Mouse (Mus musculus) activated CD4-positive, CD25-positive, alpha-beta regulatory T cell, adult 4 months (primary cell): ENCODE results near the gene Tnrc6b. TPM values are rescaled to one million over a fixed set of nuclear protein-coding genes. Genes with fewer than 3 reads are reported as not detected.

ENCODE experiments used
- ATAC-seq: one replicate; pipeline ENCODE4 v1.8.0; 2017
- polyA plus RNA-seq, 2 experiments: library from polyadenylated mRNA; unstranded; fragments of 100-300 nt; shearing (Covaris generic); gene quantifications; one replicate each; pipeline ENCODE4 v1.2.1; 2017

The Tnrc6b gene
- polyA plus RNA-seq, 2 experiments from 2014 or later, result 35.6 to 58.6 TPM

DNA sequence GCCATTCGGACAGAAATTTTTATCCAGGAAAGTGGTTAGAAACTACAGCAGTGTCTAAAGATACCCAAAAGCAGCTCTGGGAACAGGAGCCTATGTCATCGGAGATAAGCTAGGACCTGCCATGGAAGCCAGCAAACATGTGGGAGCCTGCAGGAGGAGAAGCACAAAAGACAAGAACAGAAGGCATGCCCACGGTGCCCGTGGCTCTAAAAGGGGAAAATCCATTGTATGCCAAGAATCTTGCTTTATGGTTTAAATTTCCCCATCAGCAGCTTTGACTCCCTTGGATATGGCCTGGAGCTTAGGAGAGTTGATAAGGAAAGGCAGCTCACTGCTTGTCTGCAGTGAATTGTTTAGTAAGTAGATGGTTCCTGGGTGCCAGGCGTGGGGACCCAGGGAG is 8.2 kb upstream of the Tnrc6b start:
- ATAC-seq, result no peak

DNA sequence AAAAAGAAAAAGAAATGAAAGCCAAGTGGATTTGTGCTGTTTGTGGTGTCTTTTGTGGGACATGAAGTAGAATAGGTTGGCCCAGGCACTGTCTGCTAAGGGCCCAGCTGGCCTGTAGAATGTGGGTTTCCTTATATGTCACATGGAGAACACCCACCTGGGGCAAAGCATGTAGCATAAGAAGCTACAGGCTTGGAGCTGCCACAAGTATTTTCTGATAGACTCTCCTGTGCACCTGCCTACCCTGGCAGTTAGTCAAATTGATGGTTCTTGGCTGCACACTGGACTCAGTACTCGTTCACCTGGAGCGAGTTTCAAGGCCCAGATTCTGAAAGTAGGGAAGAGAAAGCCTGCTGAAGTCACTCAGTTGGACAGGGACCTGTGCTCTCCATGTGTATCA is 7.6 kb upstream of the Tnrc6b start:
- ATAC-seq, result no peak

DNA sequence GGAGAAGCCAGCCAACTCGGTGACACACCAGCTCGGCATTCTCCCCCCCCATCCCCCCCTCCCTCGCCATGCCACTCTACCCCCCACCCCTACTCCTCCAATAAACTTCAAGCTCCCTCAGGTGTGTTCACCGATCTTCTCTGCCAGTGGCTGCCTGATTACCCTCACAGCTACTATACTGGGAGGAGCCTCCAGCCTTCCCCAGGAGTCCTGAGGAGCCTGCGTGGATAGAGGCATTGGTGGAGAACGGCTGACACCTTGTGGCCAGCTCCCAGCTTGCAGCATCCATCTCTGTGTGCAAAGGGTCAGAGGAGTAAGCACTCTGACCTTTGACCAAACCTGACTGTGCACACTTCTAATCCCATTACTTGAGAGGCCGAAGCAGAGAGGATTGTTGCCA is 6.8 kb upstream of the Tnrc6b start:
- peak; percentile 88 for ATAC-seq

DNA sequence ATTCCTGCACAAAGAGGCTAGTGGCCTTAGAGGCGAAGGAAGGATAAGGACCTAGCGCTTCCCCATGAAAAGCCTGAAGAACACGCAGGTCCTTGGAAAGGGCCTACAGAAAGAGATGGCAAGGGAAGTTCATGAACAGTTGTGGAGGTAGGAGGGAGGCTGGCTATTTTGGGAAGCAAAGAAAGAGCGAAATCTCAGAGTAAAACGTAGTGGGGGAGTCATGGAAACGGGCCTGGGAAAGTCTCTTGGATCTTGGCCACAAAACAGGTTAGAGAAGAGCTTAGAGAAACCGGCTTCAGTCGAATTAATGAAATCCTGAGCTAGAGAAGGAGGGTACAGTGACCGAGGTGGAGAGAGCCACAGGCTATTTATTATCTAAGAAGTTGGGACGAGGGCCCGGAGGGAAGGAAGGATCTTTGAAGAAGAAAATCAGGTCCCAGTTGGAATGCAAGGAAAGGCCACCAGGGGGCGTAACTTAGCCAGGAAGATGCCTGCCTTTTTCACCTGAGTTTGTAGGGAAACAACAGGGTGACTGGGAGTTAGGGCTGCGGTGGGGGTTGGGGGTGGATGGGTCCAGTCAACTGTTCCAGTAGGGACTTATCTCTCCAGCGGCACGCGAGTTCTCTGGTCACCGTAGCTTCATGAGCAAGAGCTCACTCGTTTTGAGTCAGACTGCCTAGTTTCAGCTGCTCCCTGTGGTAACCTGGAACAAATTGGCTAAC is 5.1 kb upstream of the Tnrc6b start:
- ATAC-seq, result no peak

DNA sequence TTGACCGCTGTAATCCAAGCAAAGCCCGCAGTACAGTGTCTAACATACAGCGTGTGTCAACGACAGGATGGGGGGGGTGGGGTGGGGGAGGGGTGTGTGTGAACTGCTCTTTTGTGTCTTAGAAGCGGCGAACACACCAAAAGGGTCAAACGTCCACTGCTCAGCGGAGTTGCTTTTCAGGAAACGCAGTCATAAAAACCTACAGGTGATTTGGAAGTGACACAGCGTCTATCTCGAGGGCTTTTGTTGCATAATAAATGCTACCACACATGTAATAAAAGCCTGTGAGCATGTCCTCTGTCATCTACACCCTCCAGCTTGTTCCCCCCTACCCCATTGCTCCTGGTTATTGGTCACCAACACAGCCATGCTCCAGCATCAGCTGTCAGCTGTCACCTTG is 4.5 kb upstream of the Tnrc6b start:
- no peak for ATAC-seq

DNA sequence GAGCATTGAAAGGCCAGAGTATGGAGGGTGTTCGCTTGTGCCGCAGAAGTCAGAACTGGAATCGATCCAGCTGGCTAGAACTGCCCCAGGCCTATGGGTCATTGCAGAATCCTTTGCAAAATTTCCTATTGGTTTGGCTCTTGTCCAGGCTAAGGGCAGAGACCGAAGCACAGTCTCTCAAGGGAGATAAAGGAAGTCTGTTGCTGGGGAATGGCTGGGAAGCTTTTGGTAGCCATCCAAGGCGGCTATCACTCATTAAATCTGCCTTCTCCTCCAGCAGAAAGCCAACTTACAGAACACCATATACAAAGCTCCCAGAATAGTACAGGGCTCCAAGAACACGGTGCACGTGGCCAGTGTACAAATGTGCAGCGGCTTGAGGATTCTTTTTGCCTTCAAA is 4.0 kb upstream of the Tnrc6b start:
- no peak for ATAC-seq

DNA sequence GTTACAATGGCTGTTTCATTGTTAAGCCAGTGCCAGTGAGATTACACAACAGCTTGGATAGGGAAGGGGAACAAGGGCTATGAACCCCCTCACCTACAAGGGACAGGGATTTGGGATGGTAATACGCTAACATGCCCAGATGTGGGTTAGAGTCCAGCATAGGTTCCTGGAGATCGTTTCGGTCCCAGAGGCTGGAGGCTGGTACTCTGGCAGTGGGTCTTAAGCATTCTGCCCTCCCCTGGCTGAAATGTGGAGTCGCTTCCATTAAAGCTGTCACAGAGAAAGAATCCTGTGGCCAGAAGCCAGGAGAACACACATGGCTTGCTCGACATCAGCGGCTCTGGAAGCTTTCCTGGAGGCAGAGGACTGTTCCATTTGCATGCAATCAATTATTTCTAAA is 1.5 kb upstream of the Tnrc6b start:
- no peak for ATAC-seq

DNA sequence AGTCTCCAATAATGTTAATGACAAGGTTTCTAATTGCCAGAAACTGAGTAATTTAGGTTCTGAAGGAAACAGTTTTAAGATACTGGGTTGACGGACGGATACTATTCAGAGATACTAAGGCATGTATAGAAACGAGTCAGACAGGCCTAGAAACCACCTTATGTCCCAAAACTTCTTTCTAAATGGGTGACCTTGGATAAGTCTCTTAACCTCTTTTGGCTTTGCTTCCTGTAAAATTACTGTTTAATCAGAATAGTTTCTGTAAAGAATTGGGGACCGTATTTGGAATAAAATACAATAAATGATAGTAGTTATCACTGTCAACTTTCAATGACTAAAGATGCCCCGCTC is 881 bp upstream of the Tnrc6b start:
- ATAC-seq, result no peak

DNA sequence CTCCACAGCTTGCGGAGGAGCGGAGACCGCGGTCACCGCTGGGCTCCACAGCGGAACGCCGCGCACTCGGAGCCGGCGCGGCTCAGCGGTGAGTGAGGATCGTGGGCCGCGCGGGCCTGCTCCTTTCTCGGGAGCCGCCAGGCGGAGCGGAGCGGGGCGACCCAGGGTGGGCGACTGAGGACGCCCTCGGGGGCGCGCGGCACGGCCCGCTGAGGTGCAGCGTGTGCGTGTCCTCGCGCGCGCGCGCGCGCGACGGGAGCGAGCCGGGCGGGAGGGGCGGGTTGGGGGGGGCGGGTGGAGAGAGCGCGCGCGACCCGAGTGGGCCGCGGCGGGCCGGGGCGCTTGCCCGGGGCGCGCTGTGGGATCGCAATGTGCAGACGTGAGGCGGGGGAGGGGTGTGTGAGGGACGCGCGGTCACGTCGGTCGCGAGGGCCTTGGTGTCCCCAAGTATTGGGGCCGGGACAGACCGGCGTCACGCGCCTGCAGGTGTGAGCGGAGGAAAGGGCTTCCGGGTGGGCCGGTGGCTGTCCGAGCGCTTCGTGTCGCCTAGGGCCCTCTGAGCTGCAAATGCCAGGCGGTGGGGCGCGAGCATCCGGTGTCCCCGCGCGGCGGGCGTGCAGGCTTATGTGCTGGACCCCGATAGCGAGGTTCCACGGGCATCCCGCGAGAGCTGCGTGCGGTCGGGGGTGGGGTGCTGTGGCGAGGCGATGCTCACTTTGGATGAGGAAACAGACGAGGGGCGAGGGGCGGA is 463 bp downstream of the Tnrc6b start:
- ATAC-seq, result no peak

DNA sequence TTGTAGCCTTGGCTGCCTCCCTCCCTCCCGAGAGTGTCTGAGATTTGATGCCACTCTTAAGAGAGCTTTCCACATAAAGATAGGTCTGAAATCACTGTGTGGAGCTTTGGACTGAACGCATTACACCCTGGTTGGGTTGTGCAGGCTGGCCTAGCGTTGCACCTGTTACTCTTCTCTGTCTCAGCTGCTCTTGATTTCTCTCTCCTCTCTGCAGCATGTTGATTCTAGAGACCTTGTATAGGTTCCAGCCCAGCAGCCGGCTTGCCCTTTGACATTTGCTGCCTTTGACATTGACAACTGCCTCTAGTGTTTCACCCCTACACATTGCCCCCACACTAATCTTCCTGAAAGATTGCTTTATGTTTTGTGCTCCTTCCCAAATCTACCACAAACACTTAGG is 3.2 kb downstream of the Tnrc6b start:
- no peak for ATAC-seq

DNA sequence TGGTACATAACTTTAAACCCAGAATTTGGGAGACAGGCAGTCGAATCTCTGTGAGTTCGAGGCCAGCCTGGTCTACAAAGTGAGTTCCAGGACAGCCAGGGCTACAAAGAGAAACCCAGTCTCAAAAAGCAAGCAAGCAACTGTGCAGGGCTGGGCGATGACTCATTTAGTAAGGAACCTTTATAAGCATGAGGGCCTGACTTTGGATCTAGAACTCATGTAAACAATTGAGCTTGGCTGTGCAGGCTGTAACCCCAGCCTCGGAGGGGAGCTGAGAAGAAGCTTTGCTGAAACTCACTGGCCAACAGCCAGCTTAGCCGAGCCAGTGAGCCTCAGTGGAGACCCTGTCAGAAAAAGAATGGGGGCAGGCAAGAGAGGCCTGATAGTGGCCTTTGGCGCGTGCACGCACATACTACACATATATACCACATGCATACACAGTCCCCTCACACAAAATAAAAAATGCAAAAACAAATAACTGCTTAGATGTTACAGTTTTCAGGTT is 5.6 kb downstream of the Tnrc6b start:
- no peak for ATAC-seq

DNA sequence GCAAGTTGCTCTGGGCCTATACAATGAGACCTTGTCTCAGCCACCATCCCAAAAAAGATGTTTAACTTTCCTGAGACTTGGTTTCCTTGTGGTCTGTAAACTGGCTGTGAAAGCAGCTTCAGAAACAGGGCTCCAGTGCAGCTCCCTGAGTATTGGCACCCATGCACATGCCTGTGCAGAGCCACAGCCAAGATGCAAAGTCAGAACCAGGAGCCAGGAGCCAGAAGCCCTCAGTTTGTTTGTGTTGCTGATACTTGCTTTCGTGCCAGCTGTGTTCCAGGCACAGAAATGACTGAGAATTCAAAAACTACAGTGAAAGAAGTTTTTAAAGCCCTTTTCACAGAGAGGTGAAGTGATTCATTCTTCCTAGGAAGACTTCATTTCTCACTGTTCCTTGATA is 6.3 kb downstream of the Tnrc6b start:
- ATAC-seq, result no peak

DNA sequence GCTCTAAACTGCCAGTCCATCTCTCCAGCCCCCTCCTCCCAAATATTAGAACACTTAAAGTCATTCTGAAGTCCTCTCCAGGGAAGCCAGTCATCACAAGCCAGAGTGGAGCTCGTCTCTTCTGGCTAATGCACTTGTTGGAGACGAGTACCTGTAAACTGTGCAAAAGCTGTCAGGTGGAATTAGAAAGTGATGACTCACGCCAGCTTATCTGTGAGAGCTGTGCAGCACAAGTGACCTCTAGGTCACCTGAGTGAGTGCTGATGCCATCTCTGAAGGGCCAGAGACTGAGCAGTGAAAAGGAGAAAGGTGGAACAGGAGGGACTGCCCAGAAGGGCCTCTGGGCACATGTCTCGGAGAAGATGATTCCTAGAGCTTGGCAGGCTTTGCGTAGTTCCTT is 9.1 kb downstream of the Tnrc6b start:
- ATAC-seq, result no peak

DNA sequence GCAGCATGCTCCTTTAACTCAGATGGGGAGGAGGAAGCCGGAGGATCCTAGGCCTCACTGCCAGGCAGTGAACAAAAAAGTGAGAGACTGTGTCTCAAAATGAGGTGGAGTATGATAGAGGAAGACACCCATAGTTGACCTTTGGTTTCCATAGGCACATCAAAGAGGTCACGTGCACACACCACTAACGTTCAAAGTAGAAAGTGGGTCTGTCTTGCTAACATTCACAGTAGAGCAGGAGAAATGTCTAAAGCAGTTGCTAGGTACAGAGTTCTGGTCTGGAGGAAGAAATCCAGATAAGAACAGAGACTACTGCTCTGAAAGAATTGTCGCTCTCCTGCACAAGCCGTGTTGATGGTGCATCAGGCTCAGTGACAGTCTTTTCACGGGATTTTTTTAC is 10.7 kb downstream of the Tnrc6b start:
- peak; percentile 36 for ATAC-seq

DNA sequence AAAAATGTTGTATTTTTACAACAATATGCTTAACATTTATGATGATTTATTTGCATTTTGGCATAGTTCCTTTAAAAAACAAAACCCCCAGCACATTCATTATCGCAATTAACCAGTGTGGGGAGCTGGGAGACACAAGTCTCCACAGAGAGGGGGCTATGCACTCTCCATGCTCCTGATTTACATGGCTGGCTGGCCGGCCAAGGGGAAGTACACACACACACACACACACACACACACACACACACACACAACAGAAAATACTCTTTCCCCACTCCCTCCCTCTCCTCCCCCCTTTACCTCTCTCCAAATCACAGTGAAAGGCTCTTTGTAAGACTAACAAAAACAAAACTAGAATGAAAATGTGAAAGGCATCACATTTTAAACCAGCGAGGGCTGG is 11.3 kb downstream of the Tnrc6b start:
- ATAC-seq, result no peak

DNA sequence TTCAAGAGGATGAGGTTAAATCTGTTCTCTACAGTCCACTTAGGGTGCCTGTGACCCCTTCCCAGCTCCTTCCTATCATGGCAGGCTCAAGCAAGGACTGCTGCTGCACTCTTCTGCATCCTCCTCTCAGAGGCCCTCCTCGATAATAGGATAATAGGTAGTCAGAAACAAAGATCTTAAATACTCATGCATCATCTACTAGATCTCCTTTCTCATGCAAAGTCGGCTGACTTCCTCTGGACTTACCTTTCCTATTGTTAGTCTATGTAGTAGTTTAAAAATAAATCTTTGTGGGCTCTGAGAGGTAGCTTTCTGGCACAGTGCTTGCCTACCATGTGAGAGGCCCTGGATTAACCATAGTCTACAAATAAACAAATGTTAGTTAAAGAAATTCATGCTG is 18.4 kb downstream of the Tnrc6b start:
- no peak for ATAC-seq

DNA sequence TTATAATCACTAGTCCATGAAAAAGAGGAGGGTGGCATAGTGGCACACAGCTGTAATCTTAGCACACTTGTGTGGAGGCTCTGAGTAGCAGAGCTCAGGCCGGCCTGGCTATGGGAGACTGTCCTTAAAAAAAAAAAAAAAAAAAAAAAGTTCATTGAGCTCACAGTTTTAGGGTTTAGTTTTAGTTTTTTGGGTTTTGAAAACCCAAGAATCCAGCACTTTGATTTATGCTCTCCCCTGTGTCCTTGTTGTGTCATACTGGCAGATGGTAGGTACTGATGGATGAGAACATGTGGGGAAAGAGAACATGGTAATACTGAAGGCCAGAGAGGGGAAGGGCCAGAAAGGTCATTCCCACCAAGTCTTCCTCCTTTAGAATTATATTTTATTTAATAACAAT is 19.9 kb downstream of the Tnrc6b start:
- no peak for ATAC-seq

DNA sequence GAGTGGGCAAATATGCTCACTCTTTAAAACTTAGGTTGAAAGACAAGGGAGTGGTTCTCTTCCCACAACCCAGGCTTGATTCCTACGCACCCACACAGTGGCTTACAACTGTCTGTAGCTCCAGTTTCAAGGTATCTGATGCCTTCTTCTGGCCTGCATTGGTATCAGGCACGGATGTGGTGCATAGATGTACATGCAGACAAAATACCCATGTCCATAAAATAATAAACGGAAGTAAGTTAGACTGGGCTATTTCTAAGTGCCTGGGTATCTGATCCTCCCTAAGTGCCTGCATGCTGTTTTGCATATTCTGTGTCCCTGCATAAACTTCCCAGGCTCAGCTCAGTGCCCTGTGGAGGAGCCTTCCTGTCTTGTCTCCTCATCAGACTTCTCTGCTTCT is 20.4 kb downstream of the Tnrc6b start:
- no peak for ATAC-seq

DNA sequence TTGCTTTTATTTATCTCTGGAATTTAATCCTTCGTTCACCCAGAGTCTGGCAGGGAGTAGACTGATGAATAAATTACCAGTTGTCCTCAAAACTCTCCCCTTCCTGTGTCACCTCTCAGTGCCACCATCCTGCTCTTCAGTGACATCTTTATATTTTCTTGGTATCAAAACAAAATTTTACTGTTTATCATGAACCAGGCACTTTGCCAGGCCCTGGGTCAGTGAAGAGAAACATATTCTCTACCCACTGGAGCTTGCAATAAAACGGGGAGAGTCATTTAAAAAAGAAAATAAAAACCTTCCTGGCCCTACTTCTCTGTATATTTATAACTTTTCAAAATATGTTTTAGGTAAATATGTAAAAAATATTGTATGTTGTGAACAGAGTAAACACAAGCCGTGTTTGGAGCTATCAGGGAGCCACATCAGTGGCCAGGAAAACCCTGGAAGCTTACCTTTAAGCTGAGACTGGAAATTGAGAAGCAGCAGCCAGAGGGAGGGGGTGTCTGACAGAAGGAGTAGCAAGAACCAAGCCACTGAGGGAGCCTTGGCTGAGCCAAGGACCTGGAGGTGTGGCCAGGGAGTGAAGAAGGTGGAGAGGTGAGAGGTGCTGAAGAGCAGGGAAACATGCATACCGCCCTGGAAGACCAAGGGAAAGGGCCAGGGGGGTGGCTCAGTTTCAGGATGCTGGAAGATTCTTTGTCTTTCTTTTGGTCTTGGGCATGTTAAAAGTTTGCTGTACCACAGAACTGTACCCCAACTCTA is 21.3 kb downstream of the Tnrc6b start:
- ATAC-seq, result no peak

DNA sequence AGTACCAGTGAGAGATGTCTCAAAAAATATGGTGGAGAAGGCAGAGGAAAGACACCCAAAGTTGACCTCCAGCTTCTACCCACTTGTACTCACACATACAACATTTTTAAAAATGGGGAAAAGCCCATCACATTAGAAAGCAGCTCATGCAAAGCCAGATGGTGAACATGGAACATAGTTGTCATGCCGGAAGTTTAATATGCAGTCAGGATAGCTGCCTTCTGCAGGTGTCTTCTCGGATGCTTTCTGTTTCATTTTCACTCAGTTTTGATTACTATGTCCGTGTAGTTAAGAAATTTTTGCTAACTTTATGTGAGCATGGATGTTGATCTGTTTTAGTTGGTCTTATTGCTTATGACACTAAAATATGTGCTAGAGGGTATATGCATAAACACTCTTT is 24.2 kb downstream of the Tnrc6b start:
- peak; percentile 93 for ATAC-seq

DNA sequence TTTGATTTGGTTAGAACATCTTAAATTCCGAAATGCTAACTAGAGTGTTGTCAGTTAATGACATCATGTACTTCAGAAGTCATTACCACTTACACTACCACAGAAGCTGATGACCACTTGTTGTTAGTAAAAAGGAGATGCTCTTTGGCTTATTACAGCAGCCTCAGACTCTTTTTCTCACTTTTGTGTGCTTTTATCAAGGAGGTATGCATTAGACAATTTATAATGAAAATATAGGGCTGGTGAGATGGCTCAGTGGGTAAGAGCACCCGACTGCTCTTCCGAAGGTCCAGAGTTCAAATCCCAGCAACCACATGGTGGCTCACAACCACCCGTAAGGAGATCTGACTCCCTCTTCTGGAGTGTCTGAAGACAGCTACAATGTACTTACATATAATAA is 24.6 kb downstream of the Tnrc6b start:
- peak; percentile 34 for ATAC-seq

DNA sequence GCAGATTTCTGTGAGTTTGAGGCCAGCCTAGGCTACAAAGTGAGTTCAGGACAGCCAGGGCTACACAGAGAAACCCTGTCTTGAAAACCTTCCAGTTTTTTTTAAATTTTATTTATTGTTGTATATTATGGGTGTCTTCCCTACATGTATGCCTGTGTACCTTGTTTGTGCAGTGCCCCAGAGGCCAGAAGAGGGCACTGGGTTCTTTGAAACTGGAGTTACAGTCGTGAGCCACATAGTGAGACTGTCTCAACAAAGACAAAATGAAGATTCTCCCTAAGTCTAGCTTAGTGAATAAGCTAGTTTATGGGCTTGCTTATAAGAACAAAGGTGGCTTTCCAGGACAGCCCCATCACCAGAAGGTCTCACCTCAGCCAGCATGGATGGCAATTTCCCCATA is 25.4 kb downstream of the Tnrc6b start:
- no peak for ATAC-seq

DNA sequence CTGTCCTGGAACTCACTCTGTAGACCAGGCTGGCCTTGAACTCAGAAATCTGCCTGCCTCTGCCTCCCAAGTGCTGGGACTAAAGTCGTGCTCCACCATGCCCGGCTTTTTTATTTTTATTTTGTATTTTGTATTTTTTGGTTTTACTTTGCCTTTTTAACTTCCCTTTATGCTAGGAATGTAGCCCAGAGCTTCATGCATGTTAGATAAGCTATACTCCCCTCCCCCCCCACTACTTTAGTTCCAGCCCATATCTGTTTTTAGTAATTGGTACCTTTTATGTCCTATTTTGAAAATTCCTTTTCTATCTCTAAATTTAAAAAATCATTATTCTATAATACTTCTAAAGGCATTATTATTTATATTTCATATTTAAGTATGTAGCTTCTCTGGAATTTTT is 27.1 kb downstream of the Tnrc6b start:
- ATAC-seq, result no peak

DNA sequence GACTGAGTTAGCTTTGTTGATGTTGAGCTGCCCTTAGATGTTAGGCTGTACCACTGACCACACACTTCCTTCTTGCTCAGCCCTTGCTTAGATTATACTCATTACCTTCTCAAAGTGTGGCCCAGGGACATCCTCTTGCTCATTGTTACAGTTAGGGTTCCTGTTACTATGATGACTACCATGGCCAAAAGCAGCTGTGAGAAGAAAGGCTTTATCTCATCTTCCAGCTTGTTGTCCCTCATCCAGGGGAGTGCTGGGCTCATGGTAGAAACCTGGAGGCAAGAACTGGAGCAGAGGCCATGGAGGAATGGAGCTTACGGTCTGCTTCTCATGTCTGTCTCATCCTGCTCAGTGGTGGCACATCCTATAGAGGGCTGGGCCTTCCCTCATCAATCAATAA is 28.9 kb downstream of the Tnrc6b start:
- no peak for ATAC-seq
